In genomic region chr11:6261434-6262082, GRCm38 (mm10) we compare ENCODE assay signal across 9 mouse cellular contexts. TPM values are rescaled to one million over a fixed set of nuclear protein-coding genes. Genes with fewer than 3 reads are reported as not detected.
DNase-seq lines count a peak whose midpoint lies in the region; ATAC-seq and TF ChIP-seq lines count a peak whose summit lies in the region.
"Had no signal": no experiment of that assay in that cellular context is flagged by ENCODE, and none has a peak within 500 bp of the region (broad histone marks: within the 10 kb centered on the region; RNA-seq: fewer than 3 reads in every experiment).

No protein-coding gene starts in this region.

- no peak overlapping the region for H3K4me3 ChIP-seq in hindbrain, embryonic 10.5 days
- H3K4me3 ChIP-seq in hindbrain, embryonic 12.5 days = no peak overlapping the region
- no peak overlapping the region for H3K4me3 ChIP-seq in embryonic facial prominence, embryonic 10.5 days
- H3K4me3 ChIP-seq in midbrain, embryonic 11.5 days (ENCODE audit: low read depth, low read length) = no peak overlapping the region
- no peak overlapping the region for H3K4me3 ChIP-seq in small intestine, adult 2 months (ENCODE audit: low read depth, low read length)
- H3K4me3 ChIP-seq: megakaryocyte, embryonic 14.5 days had no signal

- H3K27ac ChIP-seq in hindbrain, embryonic 10.5 days = no peak overlapping the region
- no peak overlapping the region for H3K27ac ChIP-seq in hindbrain, embryonic 12.5 days
- no peak overlapping the region for H3K27ac ChIP-seq in embryonic facial prominence, embryonic 10.5 days (replicated peaks)
- no peak overlapping the region for H3K27ac ChIP-seq in midbrain, embryonic 11.5 days (ENCODE audit: low read depth, low read length)
- no peak overlapping the region for H3K27ac ChIP-seq in small intestine, adult 2 months (ENCODE audit: insufficient read depth, low read depth, low read length)

- H3K27me3 ChIP-seq in hindbrain, embryonic 10.5 days (ENCODE audit: insufficient read depth, poor library complexity, severe bottlenecking) = no peaks in the 10 kb centered on the region
- no peaks in the 10 kb centered on the region for H3K27me3 ChIP-seq in hindbrain, embryonic 12.5 days
- H3K27me3 ChIP-seq in embryonic facial prominence, embryonic 10.5 days (replicated peaks; ENCODE audit: low read depth, poor library complexity, severe bottlenecking) = no peaks in the 10 kb centered on the region
- H3K27me3 ChIP-seq in midbrain, embryonic 11.5 days (ENCODE audit: control insufficient read depth, insufficient read depth, low read length) = no peaks in the 10 kb centered on the region
- no peaks in the 10 kb centered on the region for H3K27me3 ChIP-seq in small intestine, adult 2 months (ENCODE audit: control insufficient read depth, insufficient read depth, low read length)
- H3K27me3 ChIP-seq: megakaryocyte, embryonic 14.5 days had no signal

- WGBS in hindbrain, embryonic 10.5 days = 83% methylated on average over 10 of the region's 10 CpGs
- WGBS in hindbrain, embryonic 12.5 days = 79% methylated on average over 10 of the region's 10 CpGs
- 82% methylated on average over 10 of the region's 10 CpGs for WGBS in embryonic facial prominence, embryonic 10.5 days
- 79% methylated on average over 10 of the region's 10 CpGs for WGBS in midbrain, embryonic 11.5 days
- 73% methylated on average over 10 of the region's 10 CpGs for WGBS in small intestine, adult 2 months

- H3K4me1 ChIP-seq in hindbrain, embryonic 10.5 days (replicated peaks) = peaks cover 7% of the 10 kb centered on the region
- peaks cover 5% of the 10 kb centered on the region for H3K4me1 ChIP-seq in hindbrain, embryonic 12.5 days
- H3K4me1 ChIP-seq in embryonic facial prominence, embryonic 10.5 days = peaks cover 4% of the 10 kb centered on the region
- peaks cover 4% of the 10 kb centered on the region for H3K4me1 ChIP-seq in midbrain, embryonic 11.5 days (ENCODE audit: control insufficient read depth, insufficient read depth, low read length)
- peaks cover 6% of the 10 kb centered on the region for H3K4me1 ChIP-seq in small intestine, adult 2 months (ENCODE audit: control insufficient read depth, insufficient read depth, insufficient read length, low read length)

- H3K36me3 ChIP-seq in hindbrain, embryonic 10.5 days = peaks cover 96% of the 10 kb centered on the region
- peaks cover 91% of the 10 kb centered on the region for H3K36me3 ChIP-seq in hindbrain, embryonic 12.5 days
- H3K36me3 ChIP-seq in embryonic facial prominence, embryonic 10.5 days (replicated peaks) = peaks cover 100% of the 10 kb centered on the region
- peaks cover 60% of the 10 kb centered on the region for H3K36me3 ChIP-seq in midbrain, embryonic 11.5 days (ENCODE audit: control insufficient read depth, insufficient read depth, low read length)
- H3K36me3 ChIP-seq in small intestine, adult 2 months (ENCODE audit: control insufficient read depth, insufficient read depth, low read length) = peaks cover 61% of the 10 kb centered on the region

- TF ChIP-seq CTCF in small intestine, adult 2 months (IDR thresholded peaks at IDR 0.05; ENCODE audit: extremely low read depth, insufficient read length, insufficient replicate concordance, low read depth, low read length) = peak; percentile 94; the same call in 1 of the 2 replicates

- no peaks in the 10 kb centered on the region for H3K9me3 ChIP-seq in hindbrain, embryonic 10.5 days
- H3K9me3 ChIP-seq in hindbrain, embryonic 12.5 days (replicated peaks) = no peaks in the 10 kb centered on the region
- H3K9me3 ChIP-seq in embryonic facial prominence, embryonic 10.5 days = no peaks in the 10 kb centered on the region
- H3K9me3 ChIP-seq in midbrain, embryonic 11.5 days (ENCODE audit: control insufficient read depth, low read length) = no peaks in the 10 kb centered on the region
- H3K9me3 ChIP-seq: megakaryocyte, embryonic 14.5 days had no signal

- TF ChIP-seq POLR2A in small intestine, adult 2 months (IDR thresholded peaks at IDR 0.05; ENCODE audit: low read depth, low read length) = no peak

- intact Hi-C loops in heart, postnatal 36 days (cut with DNase I) = loop anchor here (1.0 kb wide), 1 partner anchor 265 kb away; no protein-coding TSS in a partner anchor
- intact Hi-C loops in left cerebral cortex, postnatal 25 days (cut with DNase I) = loop anchor here (5.0 to 10.0 kb wide), 4 partner anchors 39 to 297 kb away; partner anchors contain the start of genes A730071L15Rik and Nudcd3

- H3K9ac ChIP-seq in hindbrain, embryonic 12.5 days = no peak overlapping the region
- no peak overlapping the region for H3K9ac ChIP-seq in midbrain, embryonic 11.5 days (ENCODE audit: low read length)

- ATAC-seq in hindbrain, embryonic 12.5 days (ENCODE audit: low FRiP score) = no peak
- peak; percentile 62; the same call in 1 of the 2 replicates for ATAC-seq in midbrain, embryonic 11.5 days (ENCODE audit: low FRiP score)

- H3K4me2 ChIP-seq in hindbrain, embryonic 12.5 days (replicated peaks) = no peak overlapping the region
- H3K4me2 ChIP-seq in midbrain, embryonic 11.5 days = no peak overlapping the region

- DNase-seq in hindbrain, embryonic 10.5 days (ENCODE audit: low spot score) = peak; percentile 84
- DNase-seq in adrenal gland, postnatal 25 days = peak; percentile 74
- DNase-seq in embryonic facial prominence, embryonic 10.5 days (ENCODE audit: low spot score) = peak; percentile 82
- DNase-seq in heart, postnatal 36 days = peak; percentile 62 to 82
- peak; percentile 74 to 81 for DNase-seq in left cerebral cortex, postnatal 25 days (ENCODE audit: low spot score in 2 of 2)
- DNase-seq in midbrain, embryonic 11.5 days (ENCODE audit: low spot score, missing footprints) = peak; percentile 97

RNA-seq across cellular contexts. Expression of gene Ddx56, which starts 6.0 kb away (rescaled TPM):
- 116 and 121 TPM in 2 replicates for polyA plus RNA-seq in hindbrain, embryonic 10.5 days (2016; fragmentation: Nextera tagmentation; extraction: Ambion mirVana)
- polyA plus RNA-seq in hindbrain, embryonic 12.5 days (2016; fragmentation: Nextera tagmentation; extraction: Ambion mirVana) = 80.5 and 83.0 TPM in 2 replicates
- 52.5 and 57.3 TPM in 2 replicates for total RNA-seq in adrenal gland, postnatal 25 days (2021)
- polyA plus RNA-seq in embryonic facial prominence, embryonic 10.5 days (2016; fragmentation: Nextera tagmentation; extraction: Ambion mirVana) = 128 and 143 TPM in 2 replicates
- total RNA-seq in heart, postnatal 36 days (2021) = 10 to 100 TPM; 23.5 to 25.5 TPM
- total RNA-seq in left cerebral cortex, postnatal 25 days (2021) = 10 to 100 TPM; 43.9 to 44.4 TPM
- polyA plus RNA-seq in midbrain, embryonic 11.5 days (2014; fragmentation: Nextera tagmentation; extraction: Ambion mirVana) = 98.8 and 104 TPM in 2 replicates
- polyA plus RNA-seq in small intestine, adult 2 months (2012; rRNA removed) = 11.1 and 12.4 TPM in 2 replicates

RNA-seq across cellular contexts. Expression of gene Tmed4, which starts 13.1 kb away (rescaled TPM):
- 128 and 137 TPM in 2 replicates for polyA plus RNA-seq in hindbrain, embryonic 10.5 days (2016; fragmentation: Nextera tagmentation; extraction: Ambion mirVana)
- polyA plus RNA-seq in hindbrain, embryonic 12.5 days (2016; fragmentation: Nextera tagmentation; extraction: Ambion mirVana) = 140 and 144 TPM in 2 replicates
- total RNA-seq in adrenal gland, postnatal 25 days (2021) = 93.1 and 105 TPM in 2 replicates
- 118 and 123 TPM in 2 replicates for polyA plus RNA-seq in embryonic facial prominence, embryonic 10.5 days (2016; fragmentation: Nextera tagmentation; extraction: Ambion mirVana)
- total RNA-seq in heart, postnatal 36 days (2021) = 10 to 100 TPM; 82.9 to 94.8 TPM
- total RNA-seq in left cerebral cortex, postnatal 25 days (2021) = 10 to 100 TPM; 88.9 to 94.6 TPM
- 148 and 161 TPM in 2 replicates for polyA plus RNA-seq in midbrain, embryonic 11.5 days (2014; fragmentation: Nextera tagmentation; extraction: Ambion mirVana)
- polyA plus RNA-seq in small intestine, adult 2 months (2012; rRNA removed) = 103 and 182 TPM in 2 replicates

RNA-seq across cellular contexts. Expression of gene Ogdh, which starts 29.9 kb away (rescaled TPM):
- polyA plus RNA-seq in hindbrain, embryonic 10.5 days (2016; fragmentation: Nextera tagmentation; extraction: Ambion mirVana) = 99.9 and 117 TPM in 2 replicates
- polyA plus RNA-seq in hindbrain, embryonic 12.5 days (2016; fragmentation: Nextera tagmentation; extraction: Ambion mirVana) = 100 and 101 TPM in 2 replicates
- 547 and 550 TPM in 2 replicates for total RNA-seq in adrenal gland, postnatal 25 days (2021)
- polyA plus RNA-seq in embryonic facial prominence, embryonic 10.5 days (2016; fragmentation: Nextera tagmentation; extraction: Ambion mirVana) = 108 and 114 TPM in 2 replicates
- 1,000 to 10,000 TPM; 1,707 to 1,741 TPM for total RNA-seq in heart, postnatal 36 days (2021)
- 100 to 1,000 TPM; 240 to 254 TPM for total RNA-seq in left cerebral cortex, postnatal 25 days (2021)
- 80.4 and 81.3 TPM in 2 replicates for polyA plus RNA-seq in midbrain, embryonic 11.5 days (2014; fragmentation: Nextera tagmentation; extraction: Ambion mirVana)
- 164 and 346 TPM in 2 replicates for polyA plus RNA-seq in small intestine, adult 2 months (2012; rRNA removed)

RNA-seq across cellular contexts. Expression of gene Npc1l1, which starts 31.6 kb away (rescaled TPM):
- polyA plus RNA-seq in hindbrain, embryonic 10.5 days (2016; fragmentation: Nextera tagmentation; extraction: Ambion mirVana) = 0.04 TPM in 1 of 2 replicates, not detected in the other
- 0.05 TPM in 1 of 2 replicates, not detected in the other for polyA plus RNA-seq in hindbrain, embryonic 12.5 days (2016; fragmentation: Nextera tagmentation; extraction: Ambion mirVana)
- not detected in 2 replicates for total RNA-seq in adrenal gland, postnatal 25 days (2021)
- 0.04 TPM in 1 of 2 replicates, not detected in the other for polyA plus RNA-seq in embryonic facial prominence, embryonic 10.5 days (2016; fragmentation: Nextera tagmentation; extraction: Ambion mirVana)
- total RNA-seq in heart, postnatal 36 days (2021) = under 1 TPM in 1 of 2 experiments, not detected in 1; 0.08 TPM
- total RNA-seq in left cerebral cortex, postnatal 25 days (2021) = 1 to 10 TPM; 1.1 TPM
- polyA plus RNA-seq in midbrain, embryonic 11.5 days (2014; fragmentation: Nextera tagmentation; extraction: Ambion mirVana) = not detected in 2 replicates
- 161 and 819 TPM in 2 replicates for polyA plus RNA-seq in small intestine, adult 2 months (2012; rRNA removed)
